Mouse (Mus musculus) liver, embryonic 14.5 days (tissue): Measurements from ENCODE around the gene Sebox. TPM values are rescaled to one million over a fixed set of nuclear protein-coding genes. Genes with fewer than 3 reads are reported as not detected.

Experiments used
- ATAC-seq: fragments of 200-750 bp; cut with Nextera tagmentation; 2 replicates; pipeline ENCODE4 v1.8.0; 2017; ENCODE audit warnings: moderate number of reproducible peaks, mild to moderate bottlenecking, moderate library complexity; ENCODE audit not compliant: insufficient read depth
- DNase-seq, 3 experiments: peaks; one replicate each; pipeline ENCODE4 v3.0.0-alpha.2; 2012 to 2013; ENCODE audit warnings: low read depth in 3 of 3, low spot score in 3 of 3
- H3K27ac ChIP-seq: fragments of 300-500 bp; sonication (generic); 2 replicates; pipeline ENCODE4 v1.5.1; 2014; ENCODE audit warnings: moderate library complexity, mild to moderate bottlenecking, control low read depth, inconsistent platforms
- H3K27me3 ChIP-seq: fragments of 300-500 bp; sonication (generic); 2 replicates; pipeline ENCODE4 v1.6.1; 2014; ENCODE audit warnings: mild to moderate bottlenecking, low read length, moderate library complexity; ENCODE audit not compliant: control insufficient read depth, insufficient read depth
- H3K36me3 ChIP-seq: fragments of 300-500 bp; sonication (generic); replicated peaks from 2 replicates; pipeline ENCODE4 v1.6.1; 2014; ENCODE audit warnings: low read depth; ENCODE audit not compliant: control insufficient read depth, insufficient read depth
- H3K4me1 ChIP-seq, 2 experiments: fragments of 200-500 bp in 1 of 2; fragments of 300-500 bp in 1 of 2; sonication (generic) in 1 of 2; replicated peaks; 2 replicates each; pipeline ENCODE4 v1.6.1; 2012 to 2014; ENCODE audit warnings: antibody characterized with exemption in 1 of 2, inconsistent platforms in 1 of 2, low read length in 1 of 2; ENCODE audit not compliant: control insufficient read depth in 2 of 2, insufficient read depth in 2 of 2
- H3K4me2 ChIP-seq: fragments of 300-500 bp; sonication (generic); 2 replicates; pipeline ENCODE4 v1.6.1; 2014; ENCODE audit warnings: low read depth, mild to moderate bottlenecking, control low read depth, moderate library complexity
- H3K4me3 ChIP-seq, 2 experiments: fragments of 200-500 bp in 1 of 2; fragments of 300-500 bp in 1 of 2; sonication (generic) in 1 of 2; 2 replicates each; pipeline ENCODE4 v1.5.1; 2012 to 2014; ENCODE audit warnings: low read depth in 2 of 2, low read length in 2 of 2, mild to moderate bottlenecking in 2 of 2, control low read depth in 1 of 2, inconsistent platforms in 1 of 2, moderate library complexity in 1 of 2; ENCODE audit not compliant: insufficient read depth in 1 of 2
- H3K9ac ChIP-seq: fragments of 300-500 bp; sonication (generic); replicated peaks from 2 replicates; pipeline ENCODE4 v1.6.1; 2014; ENCODE audit warnings: mild to moderate bottlenecking, control low read depth, moderate library complexity
- H3K9me3 ChIP-seq: fragments of 300-500 bp; sonication (generic); 2 replicates; pipeline ENCODE4 v1.6.1; 2016; ENCODE audit warnings: low read length, mixed read lengths; ENCODE audit not compliant: control insufficient read depth
- CTCF ChIP-seq: IDR thresholded peaks from 2 replicates; pipeline ENCODE4 v1.5.1; 2016; ENCODE audit warnings: antibody characterized with exemption, low read depth, control low read depth
- EP300 ChIP-seq: IDR thresholded peaks from 2 replicates; pipeline ENCODE4 v1.6.1; 2016; ENCODE audit warnings: antibody characterized with exemption, low read depth
- WGBS: fragments of 180-500 bp; shearing (Covaris S2); extraction: QIAGEN DNeasy Blood & Tissue Kit; methylation state at CpG from one replicate; pipeline ENCODE4 v1.1.7; 2014; ENCODE audit not compliant: insufficient replicate concordance; 5-methylcytosine and 5-hydroxymethylcytosine counted together
- polyA plus RNA-seq, 2 experiments: library from polyadenylated mRNA; depleted of rRNA in 1 of 2; stranded (reverse) in 1 of 2; unstranded in 1 of 2; fragments of >200 nt; fragmentation: Nextera tagmentation in 1 of 2; extraction: Ambion mirVana in 1 of 2; gene quantifications; 2 replicates each; pipeline versions ENCODE4 v1.2.1 to v1.2.3; 2012 to 2014

The Sebox gene
- polyA plus RNA-seq, 2 experiments = 0.28 to 0.39 TPM

DNA sequence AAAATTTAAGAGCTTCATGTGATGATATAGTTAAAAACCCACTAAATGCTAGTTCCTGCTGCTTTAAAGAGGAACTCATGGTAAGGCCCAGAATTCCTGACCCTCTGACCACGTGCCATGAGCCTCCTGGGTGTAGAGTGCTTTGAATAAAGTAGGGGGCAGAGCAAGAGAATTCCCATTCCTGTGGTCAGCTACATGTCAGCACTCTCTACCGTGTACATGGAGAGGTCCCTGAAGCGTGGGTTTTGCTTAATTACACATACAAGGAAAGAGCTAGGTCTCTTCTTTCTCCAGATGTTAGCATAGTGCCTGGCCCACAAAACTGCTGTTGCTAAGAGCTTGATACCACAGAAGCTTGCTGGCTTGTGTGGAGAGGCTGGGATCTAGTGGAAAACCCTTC, 2.2 kb downstream of the Sebox start:
- H3K27ac ChIP-seq = no peak overlapping the region
- no peak for TF ChIP-seq EP300
- no peak for TF ChIP-seq CTCF
- H3K9me3 ChIP-seq = no peaks in the 10 kb centered on the region
- peaks cover 15% of the 10 kb centered on the region for H3K36me3 ChIP-seq
- no peaks in the 10 kb centered on the region; the same call in 1 of the 2 replicates for H3K27me3 ChIP-seq
- DNase-seq = no peak
- no peak overlapping the region for H3K9ac ChIP-seq
- no peak for ATAC-seq
- no peaks in the 10 kb centered on the region for H3K4me1 ChIP-seq
- no peak overlapping the region for H3K4me3 ChIP-seq
- 70% methylated on average over 3 of the region's 3 CpGs for WGBS
- no peak overlapping the region for H3K4me2 ChIP-seq

DNA sequence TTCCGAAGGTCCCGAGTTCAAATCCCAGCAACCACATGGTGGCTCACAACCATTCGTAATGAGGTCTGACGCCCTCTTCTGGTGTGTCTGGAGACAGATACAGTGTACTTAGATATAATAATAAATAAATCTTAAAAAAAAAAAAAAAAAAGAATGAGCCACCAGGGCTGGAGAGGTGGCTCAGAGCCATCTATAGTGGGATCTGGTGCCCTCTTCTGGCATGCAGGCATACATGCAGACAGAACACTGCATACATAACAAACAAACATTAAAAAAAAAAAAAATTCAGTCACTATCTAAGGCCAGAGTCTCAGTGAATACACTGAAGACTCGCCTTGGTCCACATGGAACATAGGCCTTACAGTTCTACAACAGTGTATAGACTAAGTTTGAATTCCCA, 5.9 kb downstream of the Sebox start:
- WGBS = 61% methylated on average over 5 of the region's 5 CpGs

GRCm38 (mm10) chr11:78512025-78512957, 9.0 kb downstream of the Sebox start, which contains the start of the genes Tmem199 and Poldip2:
Gene Tmem199 (minus strand): TSS chr11:78512172.
Gene Poldip2 (plus strand): TSS chr11:78512193.
- under 1% methylated on average over 67 of the region's 67 CpGs for WGBS
- ATAC-seq (peak; percentile 98), DNase-seq (peak; percentile 80 to 83 (median 80))
- peaks cover 29% of the 10 kb centered on the region for H3K36me3 ChIP-seq
- peaks cover 4 to 11% of the 10 kb centered on the region in 2 experiments; a peak in 3 of 4 replicates for H3K4me1 ChIP-seq
- H3K4me3 ChIP-seq = peak within 1 kb of the TSS; percentile 75
- no peaks in the 10 kb centered on the region for H3K27me3 ChIP-seq
- peak within 1 kb of the TSS; percentile 81 for H3K4me2 ChIP-seq
- H3K9ac ChIP-seq = peak within 1 kb of the TSS; percentile 84
- TF ChIP-seq CTCF = no peak
- TF ChIP-seq EP300 = no peak
- H3K27ac ChIP-seq = peak within 1 kb of the TSS; percentile 4; the same call in 1 of the 2 replicates
- no peaks in the 10 kb centered on the region for H3K9me3 ChIP-seq

More for the DNA sequence above, 5.9 kb downstream of the Sebox start:
- Histone ChIP-seq H3K4me1 (peaks cover 4 to 11% of the 10 kb centered on the region in 2 experiments; a peak in 3 of 4 replicates), H3K27me3 (no peaks in the 10 kb centered on the region), H3K9ac (no peak overlapping the region), H3K4me2 (no peak overlapping the region), H3K4me3 (no peak overlapping the region), H3K36me3 (peaks cover 15% of the 10 kb centered on the region), H3K27ac (no peak overlapping the region), H3K9me3 (no peaks in the 10 kb centered on the region)
- no peak for DNase-seq
- no peak for ATAC-seq
- no peak for TF ChIP-seq EP300
- peak; percentile 51 for TF ChIP-seq CTCF

GRCm38 (mm10) chr11:78513106-78513790, 10.0 kb downstream of the Sebox start:
- Histone ChIP-seq H3K9me3 (no peaks in the 10 kb centered on the region), H3K4me3 (peak overlapping the region in 1 of 2 experiments; percentile 75; a peak in 2 of 4 replicates), H3K27me3 (no peaks in the 10 kb centered on the region), H3K36me3 (peaks cover 27% of the 10 kb centered on the region), H3K4me2 (peak overlapping the region; percentile 81), H3K27ac (no peak overlapping the region), H3K9ac (peak overlapping the region; percentile 84), H3K4me1 (peaks cover 4 to 11% of the 10 kb centered on the region in 2 experiments; a peak in 3 of 4 replicates)
- 58% methylated on average over 3 of the region's 3 CpGs for WGBS
- DNase-seq = no peak
- no peak for ATAC-seq
- TF ChIP-seq CTCF (no peak), EP300 (no peak)
